Mouse (Mus musculus) liver, adult 2 months (tissue): ENCODE data around the gene Fam126a.

ENCODE experiments used
- CTCF ChIP-seq: fragments of 200-500 bp; IDR thresholded peaks from 2 replicates; pipeline ENCODE4 v1.5.1; 2011; ENCODE audit warnings: low read depth, low read length, control low read depth
- POLR2A ChIP-seq: fragments of 200-500 bp; IDR thresholded peaks from 2 replicates; pipeline ENCODE4 v1.6.1; 2011; ENCODE audit warnings: low read length, control low read depth; ENCODE audit not compliant: insufficient read depth; ENCODE audit errors: extremely low read depth

- TF ChIP-seq CTCF (no peak), POLR2A (no peak)
These were observed 37.5 kb downstream of the Fam126a start for GRCm38 (mm10) chr5:23992876-23993552.
